Mouse (Mus musculus): Measurements from ENCODE around the gene Slc43a3. TPM values are rescaled to one million over a fixed set of nuclear protein-coding genes. Genes with fewer than 3 reads are reported as not detected.

The Slc43a3 gene
- total RNA-seq, 2 experiments from 2014 or later: 96.1 to 129 TPM

GRCm38 (mm10) chr2:84967318-84967991 lies 31.1 kb downstream of the Slc43a3 start:
- ATAC-seq (replicated peaks; ENCODE audit: poor library complexity, severe bottlenecking): peak; percentile 98

- ATAC-seq (replicated peaks; ENCODE audit: poor library complexity, severe bottlenecking): peak; percentile 52
These were observed 39.2 kb downstream of the Slc43a3 start for GRCm38 (mm10) chr2:84975580-84975979.

- peak; percentile 57 for ATAC-seq (replicated peaks; ENCODE audit: poor library complexity, severe bottlenecking)
These were observed 43.8 kb downstream of the Slc43a3 start, which contains the start of gene Prg2 for GRCm38 (mm10) chr2:84980188-84980587. Gene Prg2, plus strand, starts transcription at chr2:84980461.

- peak; percentile 99 for ATAC-seq (replicated peaks; ENCODE audit: poor library complexity, severe bottlenecking)
These were observed 51.6 kb downstream of the Slc43a3 start, which contains the start of gene Prg3 for GRCm38 (mm10) chr2:84987930-84988329. Gene Prg3, plus strand, starts transcription at chr2:84988215.

GRCm38 (mm10) chr2:84996376-84996775 lies 60.0 kb downstream of the Slc43a3 start:
- peak; percentile 41 for ATAC-seq (replicated peaks; ENCODE audit: poor library complexity, severe bottlenecking)

GRCm38 (mm10) chr2:84999486-85000181 lies 63.3 kb downstream of the Slc43a3 start:
- ATAC-seq (replicated peaks; ENCODE audit: poor library complexity, severe bottlenecking): peak; percentile 86

GRCm38 (mm10) chr2:85001497-85001896 lies 65.1 kb downstream of the Slc43a3 start:
- ATAC-seq (replicated peaks; ENCODE audit: poor library complexity, severe bottlenecking): no peak

GRCm38 (mm10) chr2:85002575-85002974 lies 66.2 kb downstream of the Slc43a3 start:
- ATAC-seq (replicated peaks; ENCODE audit: poor library complexity, severe bottlenecking): no peak

GRCm38 (mm10) chr2:85004341-85004740 lies 68.0 kb downstream of the Slc43a3 start:
- ATAC-seq (replicated peaks; ENCODE audit: poor library complexity, severe bottlenecking): no peak

- no peak for ATAC-seq (replicated peaks; ENCODE audit: poor library complexity, severe bottlenecking)
These were observed 70.2 kb downstream of the Slc43a3 start for GRCm38 (mm10) chr2:85006600-85006999.

GRCm38 (mm10) chr2:85007729-85008128 lies 71.3 kb downstream of the Slc43a3 start:
- peak; percentile 89 for ATAC-seq (replicated peaks; ENCODE audit: poor library complexity, severe bottlenecking)

Other genes starting within 250 kb of the Slc43a3 start
- gene Zdhhc5, start 221.4 kb upstream of the Slc43a3 start, total RNA-seq (2014; fragmentation: Nextera tagmentation): 38.4 and 46.6 TPM in 2 replicates
- 33.4 and 35.2 TPM in 2 replicates for gene Zdhhc5, start 221.4 kb upstream of the Slc43a3 start, total RNA-seq (2017)
- gene Clp1, start 209.2 kb upstream of the Slc43a3 start, total RNA-seq (2014; fragmentation: Nextera tagmentation): 30.3 and 34.9 TPM in 2 replicates
- 31.3 and 40.1 TPM in 2 replicates for gene Clp1, start 209.2 kb upstream of the Slc43a3 start, total RNA-seq (2017)
- not detected in 2 replicates for gene Ypel4, start 202.5 kb upstream of the Slc43a3 start, total RNA-seq (2014; fragmentation: Nextera tagmentation)
- not detected in 2 replicates for gene Ypel4, start 202.5 kb upstream of the Slc43a3 start, total RNA-seq (2017)
- not detected in 2 replicates for gene Gm19426, start 192.9 kb upstream of the Slc43a3 start, total RNA-seq (2014; fragmentation: Nextera tagmentation)
- not detected in 2 replicates for gene Gm19426, start 192.9 kb upstream of the Slc43a3 start, total RNA-seq (2017)
- gene Serping1, start 161.1 kb upstream of the Slc43a3 start, total RNA-seq (2014; fragmentation: Nextera tagmentation): not detected in 2 replicates
- gene Serping1, start 161.1 kb upstream of the Slc43a3 start, total RNA-seq (2017): not detected in 2 replicates
- 5.6 and 6.3 TPM in 2 replicates for gene Ube2l6, start 137.8 kb upstream of the Slc43a3 start, total RNA-seq (2014; fragmentation: Nextera tagmentation)
- 4.0 and 7.1 TPM in 2 replicates for gene Ube2l6, start 137.8 kb upstream of the Slc43a3 start, total RNA-seq (2017)
- gene Smtnl1, start 113.9 kb upstream of the Slc43a3 start, total RNA-seq (2014; fragmentation: Nextera tagmentation): not detected in 2 replicates
- gene Smtnl1, start 113.9 kb upstream of the Slc43a3 start, total RNA-seq (2017): not detected in 2 replicates
- gene Timm10, start 109.6 kb upstream of the Slc43a3 start, total RNA-seq (2014; fragmentation: Nextera tagmentation): 52.3 and 76.6 TPM in 2 replicates
- gene Timm10, start 109.6 kb upstream of the Slc43a3 start, total RNA-seq (2017): 32.2 and 34.6 TPM in 2 replicates
- gene Slc43a1, start 97.7 kb upstream of the Slc43a3 start, total RNA-seq (2014; fragmentation: Nextera tagmentation): 14.6 and 23.4 TPM in 2 replicates
- 11.5 and 11.8 TPM in 2 replicates for gene Slc43a1, start 97.7 kb upstream of the Slc43a3 start, total RNA-seq (2017)
- not detected in 2 replicates for gene Rtn4rl2, start 49.9 kb upstream of the Slc43a3 start, total RNA-seq (2014; fragmentation: Nextera tagmentation)
- not detected in 2 replicates for gene Rtn4rl2, start 49.9 kb upstream of the Slc43a3 start, total RNA-seq (2017)
- gene Prg2, start 43.9 kb downstream of the Slc43a3 start, total RNA-seq (2014; fragmentation: Nextera tagmentation): not detected in 2 replicates
- 73.5 and 97.1 TPM in 2 replicates for gene Prg2, start 43.9 kb downstream of the Slc43a3 start, total RNA-seq (2017)
- 7.6 and 17.0 TPM in 2 replicates for gene Prg3, start 51.6 kb downstream of the Slc43a3 start, total RNA-seq (2014; fragmentation: Nextera tagmentation)
- gene Prg3, start 51.6 kb downstream of the Slc43a3 start, total RNA-seq (2017): 10.5 and 16.0 TPM in 2 replicates
- 229 and 255 TPM in 2 replicates for gene Ssrp1, start 100.7 kb downstream of the Slc43a3 start, total RNA-seq (2014; fragmentation: Nextera tagmentation)
- 454 and 456 TPM in 2 replicates for gene Ssrp1, start 100.7 kb downstream of the Slc43a3 start, total RNA-seq (2017)
- 0.68 and 0.92 TPM in 2 replicates for gene P2rx3, start 100.9 kb downstream of the Slc43a3 start, total RNA-seq (2014; fragmentation: Nextera tagmentation)
- gene P2rx3, start 100.9 kb downstream of the Slc43a3 start, total RNA-seq (2017): 0.10 and 0.52 TPM in 2 replicates
- 0.47 and 1.4 TPM in 2 replicates for gene Tnks1bp1, start 111.4 kb downstream of the Slc43a3 start, total RNA-seq (2014; fragmentation: Nextera tagmentation)
- 2.2 and 4.9 TPM in 2 replicates for gene Tnks1bp1, start 111.4 kb downstream of the Slc43a3 start, total RNA-seq (2017)
- gene Aplnr, start 199.6 kb downstream of the Slc43a3 start, total RNA-seq (2014; fragmentation: Nextera tagmentation): 0.41 TPM in 1 of 2 replicates, not detected in the other
- gene Aplnr, start 199.6 kb downstream of the Slc43a3 start, total RNA-seq (2017): not detected in 2 replicates

All from granulocyte monocyte progenitor cell, adult 5-6 weeks (primary cell).